Mouse (Mus musculus) forebrain, embryonic 15.5 days (tissue): ENCODE results near the gene Ank. TPM values are rescaled to one million over a fixed set of nuclear protein-coding genes. Genes with fewer than 3 reads are reported as not detected.

Experiments
- ATAC-seq: fragments of 200-750 bp; cut with Nextera tagmentation; replicated peaks from 2 replicates; pipeline ENCODE4 v1.8.0; 2017; ENCODE audit warnings: mild to moderate bottlenecking, moderate TSS enrichment, moderate library complexity
- H3K27ac ChIP-seq: fragments of 300-500 bp; sonication (generic); replicated peaks from 2 replicates; pipeline ENCODE4 v1.5.1; 2015; ENCODE audit warnings: mild to moderate bottlenecking, inconsistent platforms
- H3K27me3 ChIP-seq: fragments of 300-500 bp; sonication (generic); 2 replicates; pipeline ENCODE4 v1.6.1; 2015; ENCODE audit warnings: inconsistent platforms
- H3K36me3 ChIP-seq: fragments of 300-500 bp; sonication (generic); 2 replicates; pipeline ENCODE4 v1.6.1; 2015; ENCODE audit warnings: mild to moderate bottlenecking, inconsistent platforms
- H3K4me1 ChIP-seq: fragments of 300-500 bp; sonication (generic); 2 replicates; pipeline ENCODE4 v1.6.1; 2015; ENCODE audit warnings: inconsistent platforms
- H3K4me2 ChIP-seq: fragments of 300-500 bp; sonication (generic); replicated peaks from 2 replicates; pipeline ENCODE4 v1.6.1; 2015; ENCODE audit warnings: mild to moderate bottlenecking, inconsistent platforms
- H3K4me3 ChIP-seq: fragments of 300-500 bp; sonication (generic); 2 replicates; pipeline ENCODE4 v1.5.1; 2015; ENCODE audit warnings: mild to moderate bottlenecking, inconsistent platforms
- H3K9ac ChIP-seq: fragments of 300-500 bp; sonication (generic); replicated peaks from 2 replicates; pipeline ENCODE4 v1.6.1; 2015; ENCODE audit warnings: mild to moderate bottlenecking, inconsistent platforms
- H3K9me3 ChIP-seq: fragments of 300-500 bp; sonication (generic); 2 replicates; pipeline ENCODE4 v1.6.1; 2016; ENCODE audit warnings: inconsistent platforms
- WGBS: fragments of 180-500 bp; shearing (Covaris S2); methylation state at CpG from one replicate; pipeline ENCODE4 v1.1.7; 2015; ENCODE audit warnings: mixed read lengths; 5-methylcytosine and 5-hydroxymethylcytosine counted together
- polyA plus RNA-seq: library from polyadenylated mRNA; unstranded; fragments of >200 nt; fragmentation: Nextera tagmentation; extraction: Ambion mirVana; gene quantifications from 2 replicates; pipeline ENCODE4 v1.2.1, GENCODE M21; 2015

The Ank gene
- polyA plus RNA-seq, 1 experiment from 2014 or later = 16.7 TPM

DNA sequence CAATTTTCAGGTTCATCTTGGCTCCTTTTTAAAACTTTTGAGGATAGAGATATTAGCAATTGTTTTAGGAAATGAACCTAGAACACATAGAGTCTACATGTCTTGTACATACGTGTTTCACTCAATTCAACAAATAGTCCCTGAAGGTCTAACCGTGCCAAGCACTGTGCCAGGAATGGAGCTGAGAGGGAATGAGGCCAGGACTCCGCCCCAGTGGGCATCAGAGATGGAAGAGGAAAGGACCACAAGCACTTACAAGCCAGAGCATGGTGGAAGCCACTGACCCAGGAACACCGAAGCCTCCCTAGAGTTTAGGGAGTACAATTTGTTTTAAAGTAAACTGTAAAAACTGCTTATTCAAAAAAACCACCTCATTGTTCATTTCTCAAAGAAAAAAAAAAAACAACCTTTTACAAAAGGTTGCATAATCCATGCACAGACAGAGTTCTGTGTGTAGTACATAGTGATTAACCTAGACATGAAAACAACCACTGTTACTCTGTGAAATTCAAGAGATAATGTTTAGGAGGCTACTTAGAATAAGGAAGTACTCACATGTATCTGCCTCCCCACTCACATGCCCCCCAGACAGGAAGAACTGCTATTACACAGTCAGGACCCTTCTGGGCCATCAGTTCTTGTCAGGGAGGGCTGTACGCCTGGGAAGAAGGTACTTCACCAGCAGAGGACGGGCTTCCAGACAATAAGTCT is 154.2 kb downstream of the Ank start:
- H3K36me3 ChIP-seq = peaks cover 25% of the 10 kb centered on the region

DNA sequence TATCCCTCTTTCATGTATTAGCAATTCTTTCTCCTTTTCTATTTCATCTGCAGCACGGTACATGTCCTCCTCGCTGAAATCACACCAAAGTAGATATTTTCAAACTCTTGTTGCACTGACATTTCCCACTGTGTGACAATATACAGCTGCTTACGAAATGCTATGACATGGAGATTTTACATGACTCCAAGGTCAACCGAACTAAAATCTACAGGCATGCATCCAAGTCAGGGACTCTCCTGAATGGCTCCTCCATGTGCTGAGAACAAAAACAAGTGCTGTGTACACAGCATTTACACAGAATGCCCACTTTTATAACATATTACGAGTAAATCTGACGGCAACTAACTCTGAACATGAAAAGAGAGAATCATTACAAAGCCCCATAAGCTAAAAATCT is 156.8 kb downstream of the Ank start:
- H3K36me3 ChIP-seq = peaks cover 21% of the 10 kb centered on the region
- H3K4me2 ChIP-seq = no peak overlapping the region
- no peak overlapping the region for H3K9ac ChIP-seq
- no peak overlapping the region for H3K27ac ChIP-seq
- 93% methylated on average over 6 of the region's 6 CpGs for WGBS
- ATAC-seq = no peak
- no peaks in the 10 kb centered on the region for H3K27me3 ChIP-seq
- no peak overlapping the region for H3K4me3 ChIP-seq
- no peaks in the 10 kb centered on the region for H3K4me1 ChIP-seq
- H3K9me3 ChIP-seq = no peaks in the 10 kb centered on the region

More for the DNA sequence above, 154.2 kb downstream of the Ank start:
- Histone ChIP-seq H3K4me2 (no peak overlapping the region), H3K9ac (no peak overlapping the region), H3K4me1 (no peaks in the 10 kb centered on the region), H3K4me3 (no peak overlapping the region), H3K27ac (no peak overlapping the region), H3K9me3 (no peaks in the 10 kb centered on the region), H3K27me3 (no peaks in the 10 kb centered on the region)
- no peak for ATAC-seq
- WGBS = 84% methylated on average over 6 of the region's 6 CpGs

DNA sequence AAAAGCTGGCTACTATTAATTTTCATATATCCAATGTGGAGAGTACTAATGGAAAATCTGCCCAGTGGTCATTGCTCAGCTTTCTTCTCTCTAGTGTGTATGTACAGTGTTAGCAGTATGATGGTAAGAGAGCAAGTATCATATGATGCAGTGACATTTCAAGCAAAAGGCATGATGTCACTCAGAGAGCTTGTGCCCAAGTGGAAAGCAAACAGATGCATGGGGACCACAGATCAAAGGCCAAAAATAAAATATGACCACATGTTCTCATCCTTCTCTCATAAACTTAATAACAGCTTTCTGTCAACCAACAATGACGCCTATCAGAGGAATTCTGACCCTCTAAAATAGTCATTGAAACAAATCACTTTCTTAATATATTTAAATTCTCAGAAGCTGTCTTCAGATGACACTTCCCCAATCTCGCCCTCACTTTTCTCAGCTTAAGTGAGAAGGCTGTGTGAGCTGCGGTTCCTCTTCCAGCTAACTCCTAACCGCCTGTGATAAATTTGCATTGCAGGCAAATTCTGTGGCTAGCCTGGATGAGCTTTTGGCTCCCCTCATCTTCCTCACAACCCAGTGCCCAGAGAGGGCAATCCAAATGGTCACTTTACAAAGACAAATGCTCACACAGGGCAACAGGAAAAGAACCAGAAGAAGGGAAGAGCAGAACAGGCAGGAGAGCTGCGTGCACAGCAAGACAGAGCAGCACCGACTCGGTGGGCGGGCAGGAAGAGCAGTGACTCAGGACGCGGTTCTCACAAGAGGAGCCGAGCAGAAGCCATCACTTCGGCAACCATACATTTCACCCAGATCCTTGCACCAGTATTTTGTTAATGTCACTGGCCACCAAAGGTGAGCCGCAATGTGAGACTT is 158.8 kb downstream of the Ank start:
- Histone ChIP-seq H3K27me3 (no peaks in the 10 kb centered on the region), H3K4me2 (no peak overlapping the region), H3K9me3 (no peaks in the 10 kb centered on the region), H3K4me1 (peaks cover 17% of the 10 kb centered on the region), H3K27ac (no peak overlapping the region), H3K4me3 (no peak overlapping the region), H3K36me3 (peaks cover 11% of the 10 kb centered on the region; the same call in 1 of the 2 replicates), H3K9ac (no peak overlapping the region)
- WGBS = 90% methylated on average over 13 of the region's 13 CpGs
- no peak for ATAC-seq

DNA sequence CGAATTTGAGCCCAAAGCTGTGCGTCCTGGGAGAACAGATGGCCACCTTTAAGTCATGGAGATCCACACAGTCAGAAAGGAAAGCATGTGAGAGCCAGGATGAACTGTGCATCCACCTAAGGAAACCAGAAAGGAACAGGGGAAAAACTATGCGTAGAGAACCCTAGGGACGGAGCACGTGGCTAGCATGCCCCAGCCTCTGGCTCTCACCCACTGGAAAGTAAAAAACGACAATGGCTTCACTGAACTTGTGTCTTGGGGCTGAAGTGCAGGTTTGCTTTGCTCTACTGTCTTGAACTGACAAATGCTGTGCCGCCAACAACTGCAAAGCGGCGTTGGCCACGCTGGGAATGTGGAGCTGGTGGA is 159.4 kb downstream of the Ank start:
- Histone ChIP-seq H3K27ac (no peak overlapping the region), H3K9me3 (no peaks in the 10 kb centered on the region), H3K9ac (no peak overlapping the region), H3K36me3 (peaks cover 11% of the 10 kb centered on the region; the same call in 1 of the 2 replicates), H3K4me3 (no peak overlapping the region), H3K4me1 (peaks cover 18% of the 10 kb centered on the region), H3K4me2 (no peak overlapping the region), H3K27me3 (no peaks in the 10 kb centered on the region)
- WGBS = 90% methylated on average over 10 of the region's 10 CpGs
- ATAC-seq = no peak

DNA sequence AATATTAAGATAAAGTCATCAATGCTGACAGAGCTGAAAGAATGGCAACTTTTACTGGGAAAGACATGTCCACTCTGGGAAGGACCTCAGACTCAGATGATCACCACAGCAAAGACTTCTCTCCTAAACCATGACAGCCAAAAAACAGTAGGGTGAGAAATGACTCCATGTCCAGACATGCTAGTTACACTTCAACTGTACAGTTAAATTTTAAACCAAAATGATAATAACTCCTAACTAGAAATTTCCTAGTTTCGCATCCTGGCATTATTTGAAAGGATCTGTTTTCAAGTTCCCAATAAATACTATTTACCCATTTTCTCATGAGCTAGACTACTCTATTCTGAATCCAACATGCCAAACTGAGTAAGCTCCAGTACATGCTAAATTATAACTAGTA is 159.8 kb downstream of the Ank start:
- Histone ChIP-seq H3K27me3 (no peaks in the 10 kb centered on the region), H3K9ac (no peak overlapping the region), H3K4me3 (no peak overlapping the region), H3K9me3 (no peaks in the 10 kb centered on the region), H3K4me1 (peaks cover 21% of the 10 kb centered on the region), H3K4me2 (no peak overlapping the region), H3K36me3 (peaks cover 11% of the 10 kb centered on the region; the same call in 1 of the 2 replicates), H3K27ac (no peak overlapping the region)
- 100% methylated on average over 1 of the region's 1 CpGs for WGBS
- no peak for ATAC-seq

DNA sequence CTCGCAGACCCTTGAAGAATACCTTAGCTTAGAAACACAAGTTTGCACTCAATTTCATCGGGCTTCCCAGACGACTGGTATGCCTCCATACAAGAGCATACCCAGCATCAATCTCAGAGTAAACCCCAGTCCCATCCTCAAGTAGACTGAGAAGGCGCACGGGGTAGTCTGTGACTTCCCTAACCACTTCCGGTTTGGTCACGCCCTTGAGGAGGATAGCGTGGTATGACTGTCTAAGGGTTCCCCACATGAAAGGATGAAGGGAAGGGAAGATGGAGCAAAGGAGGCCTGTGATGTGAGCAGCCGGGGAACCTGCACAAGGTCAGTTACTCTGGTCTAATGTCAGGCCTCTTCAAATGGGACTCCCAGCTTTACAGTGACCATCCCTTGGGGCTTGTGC is 161.3 kb downstream of the Ank start:
- H3K9ac ChIP-seq = no peak overlapping the region
- no peaks in the 10 kb centered on the region for H3K9me3 ChIP-seq
- H3K4me2 ChIP-seq = no peak overlapping the region
- no peaks in the 10 kb centered on the region for H3K27me3 ChIP-seq
- 95% methylated on average over 9 of the region's 9 CpGs for WGBS
- H3K36me3 ChIP-seq = 0 out of 2 replicates have a peak, but pooled peaks cover 7% of the 10 kb centered on the region
- peaks cover 21% of the 10 kb centered on the region for H3K4me1 ChIP-seq
- H3K4me3 ChIP-seq = no peak overlapping the region
- no peak overlapping the region for H3K27ac ChIP-seq
- no peak for ATAC-seq

DNA sequence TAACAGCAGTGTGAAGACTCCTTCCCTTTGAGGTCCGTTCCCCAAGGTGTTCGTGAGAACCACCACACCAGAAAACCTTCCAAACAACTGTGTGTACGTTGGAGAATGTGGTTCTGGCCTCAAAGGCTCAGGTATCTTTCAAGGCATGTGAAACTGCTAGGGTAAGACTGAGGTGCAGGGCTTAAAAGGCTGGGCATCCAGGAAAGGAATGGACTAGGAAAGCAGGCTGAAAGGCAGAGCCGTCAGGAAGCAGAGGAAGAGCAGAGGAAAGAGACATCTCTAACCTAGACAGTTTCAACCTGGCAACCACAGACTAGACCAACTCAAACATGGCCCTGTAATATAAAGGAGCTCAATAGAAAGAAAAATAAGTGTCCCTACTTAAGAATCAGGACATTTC is 162.6 kb downstream of the Ank start:
- WGBS = 64% methylated on average over 4 of the region's 4 CpGs
- peak overlapping the region; percentile 77; the same call in 1 of the 2 replicates for H3K4me2 ChIP-seq
- no peaks in the 10 kb centered on the region for H3K9me3 ChIP-seq
- 0 out of 2 replicates have a peak, but pooled peaks cover 3% of the 10 kb centered on the region for H3K36me3 ChIP-seq
- ATAC-seq = no peak
- no peak overlapping the region for H3K27ac ChIP-seq
- H3K27me3 ChIP-seq = no peaks in the 10 kb centered on the region
- peaks cover 21% of the 10 kb centered on the region for H3K4me1 ChIP-seq
- no peak overlapping the region for H3K9ac ChIP-seq
- H3K4me3 ChIP-seq = no peak overlapping the region

DNA sequence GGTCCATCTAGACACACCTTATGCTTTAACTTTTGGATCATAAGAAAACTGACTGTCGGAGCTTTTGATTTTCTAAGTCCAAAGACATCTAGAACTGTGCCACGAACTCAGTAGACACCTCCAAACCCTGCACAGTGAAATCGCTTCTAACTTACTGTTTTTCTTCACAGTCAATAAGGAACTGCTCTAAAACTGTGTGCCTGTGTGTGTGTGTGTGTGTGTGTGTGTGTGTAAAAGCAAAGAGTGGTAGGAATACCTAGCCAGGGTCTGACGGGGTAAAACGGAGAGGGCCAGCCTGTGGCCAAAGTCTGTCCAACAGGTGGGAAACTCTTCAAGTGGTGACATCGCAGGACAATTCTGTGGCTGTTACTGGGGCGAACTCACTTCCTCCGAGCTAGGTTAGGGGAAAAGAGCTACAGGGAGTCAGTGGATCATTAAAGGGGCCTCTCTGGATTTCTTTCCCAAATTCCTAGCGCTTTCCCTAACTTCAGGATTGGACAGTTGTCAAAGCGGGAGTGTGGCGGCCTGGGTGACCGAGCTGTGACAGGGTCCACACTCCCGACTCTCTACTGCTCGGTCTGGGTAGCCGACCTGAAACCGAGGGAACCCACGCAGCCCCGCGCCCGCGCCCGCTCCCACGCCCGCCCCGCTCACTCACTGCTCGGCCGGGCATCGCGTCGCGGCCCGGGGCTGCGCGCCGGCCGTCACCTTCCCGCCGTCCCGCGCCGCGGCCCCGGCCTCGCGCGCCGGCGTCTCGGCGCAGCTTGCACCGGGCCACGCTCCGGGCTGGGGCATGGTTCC is 163.5 kb downstream of the Ank start:
- 1% methylated on average over 53 of the region's 53 CpGs for WGBS
- no peaks in the 10 kb centered on the region for H3K9me3 ChIP-seq
- peak overlapping the region; percentile 77 for H3K4me2 ChIP-seq
- peaks cover 21% of the 10 kb centered on the region for H3K4me1 ChIP-seq
- H3K36me3 ChIP-seq = 0 out of 2 replicates have a peak, but pooled peaks cover 3% of the 10 kb centered on the region
- peak overlapping the region; percentile 66 for H3K4me3 ChIP-seq
- peak overlapping the region; percentile 58 for H3K9ac ChIP-seq
- peak overlapping the region; percentile 19; the same call in 1 of the 2 replicates for H3K27ac ChIP-seq
- H3K27me3 ChIP-seq = no peaks in the 10 kb centered on the region
- peak; percentile 0 for ATAC-seq

DNA sequence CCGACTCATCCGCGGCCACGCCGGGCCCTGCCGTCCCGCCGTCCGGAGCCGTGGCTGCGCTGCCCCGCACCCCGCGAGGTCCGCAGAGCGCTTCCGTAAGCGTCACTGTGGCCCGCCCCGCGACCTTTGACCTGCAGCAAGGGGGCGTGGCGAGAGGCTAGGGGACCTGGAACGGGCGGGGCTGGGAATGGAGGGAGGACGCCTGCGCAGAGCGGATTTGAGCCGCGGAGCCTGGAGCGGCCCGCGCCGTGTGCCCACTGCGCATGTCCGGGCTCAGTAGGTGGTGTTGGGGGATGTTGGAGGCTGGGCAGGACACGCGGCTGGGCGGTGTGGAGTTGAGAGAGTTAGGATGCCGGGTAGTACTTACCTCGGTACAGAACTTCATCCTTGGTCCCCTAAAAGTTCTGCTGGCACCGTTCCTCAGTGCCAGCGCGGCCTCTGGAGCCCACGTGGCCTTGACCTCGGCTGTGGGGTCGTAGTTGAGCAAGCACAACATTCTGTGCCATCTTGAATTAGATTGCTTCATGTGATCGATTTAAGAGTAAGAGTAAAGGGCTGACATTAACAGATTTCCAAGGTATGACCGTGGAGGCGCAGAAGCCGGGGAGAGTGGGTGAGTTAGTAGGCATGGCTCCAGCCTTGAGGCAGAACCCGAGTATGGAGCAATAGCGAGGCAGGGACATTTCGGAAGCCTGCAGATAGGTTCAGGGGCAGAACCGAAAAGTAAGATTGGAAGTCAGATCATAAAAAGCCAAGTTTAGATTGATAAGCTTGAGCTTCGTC is 164.3 kb downstream of the Ank start, which contains the start of gene Otulin:
Gene Otulin, minus strand, starts transcription at position 93 of the 783 bp plus-strand sequence.
- H3K9me3 ChIP-seq = no peaks in the 10 kb centered on the region
- H3K27me3 ChIP-seq = no peaks in the 10 kb centered on the region
- H3K9ac ChIP-seq = peak within 1 kb of the TSS; percentile 58
- 6% methylated on average over 56 of the region's 56 CpGs for WGBS
- peak within 1 kb of the TSS; percentile 77 for H3K4me2 ChIP-seq
- H3K4me3 ChIP-seq = peak within 1 kb of the TSS; percentile 66
- peak within 1 kb of the TSS; percentile 19 for H3K27ac ChIP-seq
- H3K4me1 ChIP-seq = peaks cover 21% of the 10 kb centered on the region
- peak; percentile 99 for ATAC-seq
- 0 out of 2 replicates have a peak, but pooled peaks cover 3% of the 10 kb centered on the region for H3K36me3 ChIP-seq

DNA sequence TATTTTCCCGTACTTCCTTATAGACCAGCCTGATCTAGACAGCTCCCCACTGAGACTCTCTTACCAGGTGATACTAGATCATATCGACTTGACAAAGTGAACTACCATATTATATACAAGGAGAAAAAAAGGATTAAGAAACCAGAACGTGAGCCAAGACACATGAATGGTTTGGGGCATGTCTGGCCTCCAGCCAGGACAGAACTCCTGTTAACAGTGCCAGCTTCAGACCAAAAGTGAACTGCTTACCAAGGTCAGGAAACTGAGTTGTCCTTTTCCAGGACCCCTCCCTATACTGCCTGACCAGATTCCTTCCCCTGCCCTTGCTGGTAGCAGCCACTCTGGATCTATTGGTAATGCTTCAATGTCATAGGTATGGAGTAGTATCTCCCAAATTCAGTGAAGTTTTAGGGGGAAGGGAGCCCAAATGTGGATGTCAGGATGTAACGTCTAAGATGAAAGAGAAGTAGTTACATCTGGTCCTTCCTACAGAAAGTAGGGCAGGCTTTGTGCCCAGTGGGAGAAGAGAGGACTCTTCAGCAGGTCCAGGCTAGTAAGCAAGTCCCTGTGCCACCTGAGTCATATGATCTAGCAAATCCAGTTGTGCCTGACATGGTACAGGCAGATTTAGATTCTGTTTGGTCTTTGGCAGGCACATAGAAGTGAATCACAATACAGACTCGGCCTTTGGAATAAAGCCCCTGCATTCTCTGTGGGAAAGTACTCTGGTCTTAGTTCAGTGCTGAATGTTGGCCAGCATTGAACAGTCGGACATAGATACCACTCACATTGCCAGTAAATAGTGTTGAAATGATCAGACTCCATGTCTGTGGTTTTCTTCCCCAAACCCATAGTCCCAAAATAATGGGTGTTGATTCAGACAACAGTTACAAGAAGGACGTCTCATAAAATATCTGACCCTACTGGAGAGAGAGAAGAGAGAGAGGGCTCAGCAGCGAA is 167.7 kb downstream of the Ank start:
- Histone ChIP-seq H3K4me2 (no peak overlapping the region), H3K9me3 (no peaks in the 10 kb centered on the region), H3K4me1 (peaks cover 13% of the 10 kb centered on the region), H3K27me3 (no peaks in the 10 kb centered on the region), H3K4me3 (no peak overlapping the region), H3K9ac (no peak overlapping the region), H3K36me3 (no peaks in the 10 kb centered on the region), H3K27ac (no peak overlapping the region)
- 66% methylated on average over 8 of the region's 8 CpGs for WGBS
- ATAC-seq = no peak
